Mouse (Mus musculus): ENCODE results near the gene Dis3l2. TPM values are rescaled to one million over a fixed set of nuclear protein-coding genes. Genes with fewer than 3 reads are reported as not detected.
A peak's percentile ranks its signal among the peaks of the same experiment; 100 is the strongest.

The Dis3l2 gene
- total and polyA plus RNA-seq, 2 experiments from 2014 or later = 33.3 to 45.7 TPM

DNA sequence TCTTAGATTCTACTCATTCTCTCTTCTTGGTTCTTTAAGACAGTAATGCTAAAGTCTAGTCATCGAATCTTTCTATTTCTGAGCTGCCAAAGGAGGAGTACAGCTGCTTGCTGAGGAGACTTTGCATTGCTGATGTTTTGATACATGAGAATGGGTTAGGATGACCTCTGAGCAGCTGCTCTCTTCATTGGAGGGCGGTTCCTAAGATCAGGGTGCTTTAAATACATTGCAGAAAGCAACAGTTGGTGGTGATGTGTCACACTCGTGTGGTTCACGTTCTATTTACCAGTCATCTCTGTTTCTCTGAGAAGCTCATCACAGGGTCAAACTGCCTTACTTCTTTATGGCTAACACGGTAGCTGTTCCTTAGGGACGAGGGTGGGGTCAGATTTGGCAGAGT is 54.5 kb downstream of the Dis3l2 start:
- no peak for ATAC-seq (ENCODE audit: low FRiP score)
- TF ChIP-seq CTCF (IDR thresholded peaks at IDR 0.05) = no peak
- H3K36me3 ChIP-seq (ENCODE audit: insufficient read depth, low read length) = 0 out of 2 replicates have a peak, but pooled peaks cover 2% of the 10 kb centered on the region
- no peak overlapping the region for H3K4me3 ChIP-seq (ENCODE audit: low read depth, low read length)
- no peaks in the 10 kb centered on the region for H3K9me3 ChIP-seq (ENCODE audit: low read length)
- H3K9ac ChIP-seq (replicated peaks; ENCODE audit: low read length, poor library complexity, severe bottlenecking) = no peak overlapping the region
- H3K4me2 ChIP-seq (ENCODE audit: low read depth, low read length, poor library complexity, severe bottlenecking) = no peak overlapping the region
- no peaks in the 10 kb centered on the region for H3K4me1 ChIP-seq (ENCODE audit: insufficient read depth, low read length)
- no peak for DNase-seq (ENCODE audit: low spot score)
- WGBS = 90% methylated on average over 6 of the region's 6 CpGs
- H3K27ac ChIP-seq (ENCODE audit: low read depth, low read length) = no peak overlapping the region
- H3K27me3 ChIP-seq (ENCODE audit: insufficient read depth, low read length) = no peaks in the 10 kb centered on the region

DNA sequence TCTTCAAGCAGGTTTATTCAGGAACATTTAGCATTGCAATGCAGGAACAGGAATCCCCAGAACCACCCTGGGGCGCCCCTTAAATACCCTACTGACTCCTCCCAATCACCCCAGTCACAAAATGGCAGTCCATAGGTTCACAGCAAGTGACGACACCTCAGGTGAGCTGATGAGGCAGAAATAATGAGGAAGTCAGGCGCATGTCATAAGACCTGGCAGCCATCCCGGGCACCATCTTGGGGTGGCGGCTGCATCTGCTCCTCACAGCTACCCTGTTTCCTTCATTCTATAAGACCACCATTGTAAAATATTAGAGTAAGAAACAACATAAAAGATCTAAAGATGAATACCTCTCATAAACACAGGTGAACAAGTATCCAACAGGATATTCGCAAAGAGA is 58.6 kb downstream of the Dis3l2 start:
- Histone ChIP-seq H3K9me3 (ENCODE audit: low read length) (no peaks in the 10 kb centered on the region), H3K4me1 (ENCODE audit: insufficient read depth, low read length) (no peaks in the 10 kb centered on the region), H3K4me2 (ENCODE audit: low read depth, low read length, poor library complexity, severe bottlenecking) (no peak overlapping the region), H3K27ac (ENCODE audit: low read depth, low read length) (no peak overlapping the region), H3K9ac (replicated peaks; ENCODE audit: low read length, poor library complexity, severe bottlenecking) (no peak overlapping the region), H3K36me3 (ENCODE audit: insufficient read depth, low read length) (0 out of 2 replicates have a peak, but pooled peaks cover 2% of the 10 kb centered on the region), H3K4me3 (ENCODE audit: low read depth, low read length) (no peak overlapping the region), H3K27me3 (ENCODE audit: insufficient read depth, low read length) (no peaks in the 10 kb centered on the region)
- 94% methylated on average over 6 of the region's 6 CpGs for WGBS
- ATAC-seq (ENCODE audit: low FRiP score) = no peak
- peak; percentile 10 for DNase-seq (ENCODE audit: low spot score)
- no peak for TF ChIP-seq CTCF (IDR thresholded peaks at IDR 0.05)

DNA sequence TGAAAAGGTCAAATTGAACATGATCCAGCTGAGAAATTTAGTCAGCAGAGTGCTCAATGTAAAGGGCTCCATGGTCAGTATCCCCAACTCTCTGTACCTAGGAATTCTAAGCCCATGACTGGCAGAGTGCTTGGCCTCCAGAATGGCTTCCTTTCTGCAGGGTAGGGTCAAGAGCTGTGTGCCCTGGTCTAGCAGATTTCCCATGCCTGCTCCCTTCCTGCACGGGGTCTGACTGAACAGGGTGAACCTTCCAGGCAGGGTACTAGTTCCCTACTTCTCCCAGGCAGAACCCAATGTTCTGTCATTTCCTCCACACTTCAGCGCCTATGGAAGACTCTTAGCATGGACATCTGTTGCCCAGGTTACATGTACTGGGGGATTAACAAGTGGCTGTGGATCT is 97.6 kb downstream of the Dis3l2 start:
- TF ChIP-seq CTCF (IDR thresholded peaks at IDR 0.05) = no peak
- Histone ChIP-seq H3K9ac (replicated peaks; ENCODE audit: low read length, poor library complexity, severe bottlenecking) (no peak overlapping the region), H3K9me3 (ENCODE audit: low read length) (no peaks in the 10 kb centered on the region), H3K4me1 (ENCODE audit: insufficient read depth, low read length) (no peaks in the 10 kb centered on the region), H3K27ac (ENCODE audit: low read depth, low read length) (no peak overlapping the region), H3K27me3 (ENCODE audit: insufficient read depth, low read length) (no peaks in the 10 kb centered on the region), H3K4me3 (ENCODE audit: low read depth, low read length) (no peak overlapping the region), H3K36me3 (ENCODE audit: insufficient read depth, low read length) (no peaks in the 10 kb centered on the region), H3K4me2 (ENCODE audit: low read depth, low read length, poor library complexity, severe bottlenecking) (no peak overlapping the region)
- DNase-seq (ENCODE audit: low spot score) (no peak), ATAC-seq (ENCODE audit: low FRiP score) (no peak)
- WGBS = 94% methylated on average over 2 of the region's 2 CpGs

DNA sequence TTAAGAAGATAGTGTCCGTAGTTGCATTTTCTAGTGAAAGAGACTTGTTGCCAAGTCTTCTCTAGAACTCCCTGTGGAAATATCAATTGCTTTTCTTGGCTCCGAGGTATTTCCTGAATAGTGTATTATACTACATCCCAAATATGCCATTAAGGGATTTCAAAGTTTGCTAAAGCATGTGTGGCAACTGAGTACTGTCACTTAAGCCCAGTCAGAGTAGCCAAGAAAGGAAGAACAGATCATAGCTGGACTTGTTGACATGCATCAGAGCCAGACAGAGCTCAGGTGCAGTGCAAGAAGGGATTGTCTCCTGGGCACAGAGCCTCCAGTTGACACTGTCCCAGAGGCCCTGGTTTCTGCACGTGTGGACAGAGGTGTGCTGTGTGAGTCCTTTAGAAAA is 108.1 kb downstream of the Dis3l2 start:
- Histone ChIP-seq H3K4me3 (ENCODE audit: low read depth, low read length) (no peak overlapping the region), H3K9me3 (ENCODE audit: low read length) (no peaks in the 10 kb centered on the region), H3K4me1 (ENCODE audit: insufficient read depth, low read length) (no peaks in the 10 kb centered on the region), H3K4me2 (ENCODE audit: low read depth, low read length, poor library complexity, severe bottlenecking) (no peak overlapping the region), H3K27ac (ENCODE audit: low read depth, low read length) (no peak overlapping the region), H3K9ac (replicated peaks; ENCODE audit: low read length, poor library complexity, severe bottlenecking) (no peak overlapping the region), H3K36me3 (ENCODE audit: insufficient read depth, low read length) (no peaks in the 10 kb centered on the region), H3K27me3 (ENCODE audit: insufficient read depth, low read length) (no peaks in the 10 kb centered on the region)
- DNase-seq (ENCODE audit: low spot score) (no peak), ATAC-seq (ENCODE audit: low FRiP score) (no peak)
- no peak for TF ChIP-seq CTCF (IDR thresholded peaks at IDR 0.05)
- WGBS = 76% methylated on average over 3 of the region's 3 CpGs

DNA sequence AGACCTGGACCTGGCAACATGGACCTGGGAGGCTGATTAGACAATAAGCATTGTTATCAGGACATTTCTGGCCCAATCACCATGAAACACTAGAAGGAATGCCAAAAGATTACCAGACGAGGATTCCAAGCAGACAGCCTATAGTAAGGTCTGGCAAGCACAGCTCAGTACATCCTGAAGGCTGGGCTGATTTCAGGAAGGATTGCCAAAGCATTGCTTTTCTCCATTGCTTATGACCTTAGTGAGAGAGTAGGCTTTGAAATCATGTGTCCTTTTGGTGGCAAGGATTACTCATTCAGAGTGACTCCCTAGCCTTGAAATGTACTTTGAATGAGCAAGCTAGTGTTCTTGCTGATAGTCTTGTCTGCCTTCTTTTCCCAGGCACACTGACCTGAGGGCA is 118.7 kb downstream of the Dis3l2 start:
- Histone ChIP-seq H3K27ac (ENCODE audit: low read depth, low read length) (no peak overlapping the region), H3K27me3 (ENCODE audit: insufficient read depth, low read length) (no peaks in the 10 kb centered on the region), H3K4me3 (ENCODE audit: low read depth, low read length) (no peak overlapping the region), H3K4me2 (ENCODE audit: low read depth, low read length, poor library complexity, severe bottlenecking) (no peak overlapping the region), H3K9me3 (ENCODE audit: low read length) (no peaks in the 10 kb centered on the region), H3K9ac (replicated peaks; ENCODE audit: low read length, poor library complexity, severe bottlenecking) (no peak overlapping the region), H3K36me3 (ENCODE audit: insufficient read depth, low read length) (no peaks in the 10 kb centered on the region; the same call in 1 of the 2 replicates), H3K4me1 (ENCODE audit: insufficient read depth, low read length) (no peaks in the 10 kb centered on the region)
- WGBS = 78% methylated on average over 1 of the region's 1 CpGs
- DNase-seq (ENCODE audit: low spot score) = no peak
- ATAC-seq (ENCODE audit: low FRiP score) = no peak
- no peak for TF ChIP-seq CTCF (IDR thresholded peaks at IDR 0.05)

DNA sequence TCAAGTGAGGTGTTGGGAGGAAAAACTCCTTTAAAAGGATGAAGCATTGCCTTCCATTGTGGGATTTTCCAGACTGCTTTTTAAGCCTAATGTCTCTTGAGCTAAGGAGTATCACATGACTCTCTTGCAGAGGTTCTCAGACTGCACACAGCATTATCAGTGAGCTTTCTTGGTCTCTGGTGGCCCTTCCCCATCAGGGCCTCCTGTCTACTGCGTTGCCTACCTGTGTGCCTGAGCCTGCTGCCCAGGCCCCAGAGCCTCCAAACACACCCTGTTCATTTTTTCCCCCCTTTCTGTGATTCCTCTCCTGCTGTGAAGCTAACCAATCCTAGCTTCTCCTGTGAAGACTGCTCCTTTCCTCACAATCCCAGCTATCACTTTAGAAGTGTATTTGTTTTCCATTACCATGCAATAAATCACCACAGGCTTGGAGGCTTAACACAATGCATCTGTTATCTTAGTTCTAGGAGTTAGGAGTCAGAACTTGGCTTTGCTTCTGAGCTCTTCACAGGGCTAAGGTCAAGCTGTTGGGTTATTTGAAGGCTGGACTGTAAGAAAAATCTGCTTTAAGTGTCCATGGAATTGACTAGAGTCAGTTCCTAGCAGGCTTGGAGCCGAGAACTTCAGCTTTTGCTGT is 130.9 kb downstream of the Dis3l2 start:
- H3K4me2 ChIP-seq (ENCODE audit: low read depth, low read length, poor library complexity, severe bottlenecking) = no peak overlapping the region
- H3K9ac ChIP-seq (replicated peaks; ENCODE audit: low read length, poor library complexity, severe bottlenecking) = no peak overlapping the region
- H3K27ac ChIP-seq (ENCODE audit: low read depth, low read length) = no peak overlapping the region
- no peaks in the 10 kb centered on the region for H3K36me3 ChIP-seq (ENCODE audit: insufficient read depth, low read length)
- H3K4me3 ChIP-seq (ENCODE audit: low read depth, low read length) = no peak overlapping the region
- H3K27me3 ChIP-seq (ENCODE audit: insufficient read depth, low read length) = no peaks in the 10 kb centered on the region
- TF ChIP-seq CTCF (IDR thresholded peaks at IDR 0.05) = no peak
- ATAC-seq (ENCODE audit: low FRiP score) (no peak), DNase-seq (ENCODE audit: low spot score) (no peak)
- no peaks in the 10 kb centered on the region for H3K9me3 ChIP-seq (ENCODE audit: low read length)
- H3K4me1 ChIP-seq (ENCODE audit: insufficient read depth, low read length) = no peaks in the 10 kb centered on the region
- 79% methylated on average over 2 of the region's 2 CpGs for WGBS
